ENCODE assay signal across 8 mouse cellular contexts in the genomic region with DNA sequence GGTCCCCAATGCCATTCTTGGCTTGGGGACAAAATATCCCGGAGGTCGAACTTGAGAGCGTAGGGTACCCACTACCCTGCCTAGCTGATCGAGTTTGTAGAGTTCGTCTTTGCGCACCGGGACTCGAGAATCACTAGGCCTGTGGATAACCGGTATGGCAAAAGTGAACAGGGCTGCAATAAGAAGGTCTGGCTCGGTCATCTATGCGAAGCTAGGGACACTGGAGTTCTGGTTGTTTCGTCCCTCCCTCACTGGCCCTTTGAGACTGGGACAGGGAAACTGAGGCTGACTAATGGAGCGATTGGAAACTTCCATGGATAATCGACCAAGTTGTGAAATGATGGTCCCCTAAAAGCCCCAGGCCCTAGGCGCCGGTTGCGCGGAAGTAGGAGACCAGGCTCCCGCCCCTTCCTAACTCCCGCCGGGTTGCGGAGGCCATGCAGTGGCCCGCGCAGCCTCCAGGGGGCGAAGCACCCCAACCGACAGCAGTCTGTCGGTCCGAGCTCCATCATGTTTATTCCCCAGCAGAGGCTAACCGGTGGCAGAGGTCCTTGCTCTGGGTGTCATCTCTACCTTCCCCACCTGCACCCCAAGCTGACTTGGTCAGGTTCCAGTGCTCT. TPM values are rescaled to one million over a fixed set of nuclear protein-coding genes. Genes with fewer than 3 reads are reported as not detected.
DNase-seq lines count a peak whose midpoint lies in the region; ATAC-seq and TF ChIP-seq lines count a peak whose summit lies in the region.

No protein-coding gene starts in this region.

- H3K9me3 ChIP-seq in intestine, embryonic 15.5 days = no peaks in the 10 kb centered on the region
- H3K9me3 ChIP-seq in midbrain, postnatal 0 days (ENCODE audit: low read length) = no peaks in the 10 kb centered on the region

- peak; percentile 60 for ATAC-seq in intestine, embryonic 15.5 days
- no peak for ATAC-seq in midbrain, postnatal 0 days (ENCODE audit: low FRiP score)

- H3K4me3 ChIP-seq in intestine, embryonic 15.5 days (replicated peaks) = peak overlapping the region; percentile 89
- peak overlapping the region; percentile 83 for H3K4me3 ChIP-seq in liver, adult 2 months (ENCODE audit: insufficient read depth, low read depth, low read length)
- peak overlapping the region; percentile 82 for H3K4me3 ChIP-seq in midbrain, postnatal 0 days (ENCODE audit: low read depth, low read length)

- TF ChIP-seq POLR2A in liver, adult 2 months (IDR thresholded peaks at IDR 0.05; ENCODE audit: extremely low read depth, insufficient read depth, low read length) = no peak

- peak overlapping the region; percentile 93 for H3K27ac ChIP-seq in intestine, embryonic 15.5 days
- peak overlapping the region; percentile 66 for H3K27ac ChIP-seq in liver, adult 2 months (replicated peaks; ENCODE audit: insufficient read depth, low read depth, low read length)
- H3K27ac ChIP-seq in midbrain, postnatal 0 days (ENCODE audit: low read depth, low read length) = peak overlapping the region; percentile 52

- peaks cover 2% of the 10 kb centered on the region; the same call in 1 of the 2 replicates for H3K36me3 ChIP-seq in intestine, embryonic 15.5 days
- no peaks in the 10 kb centered on the region for H3K36me3 ChIP-seq in liver, adult 2 months (ENCODE audit: control insufficient read depth, insufficient read depth, low read length)
- H3K36me3 ChIP-seq in midbrain, postnatal 0 days (ENCODE audit: insufficient read depth, low read length) = peaks cover under 1% of the 10 kb centered on the region; the same call in 1 of the 2 replicates

- peak; percentile 93 for TF ChIP-seq CTCF in liver, adult 2 months (IDR thresholded peaks at IDR 0.05; ENCODE audit: low read depth, low read length)
- peak; percentile 80 for TF ChIP-seq CTCF in midbrain, postnatal 0 days (IDR thresholded peaks at IDR 0.05)

- peak overlapping the region; percentile 61 for H3K9ac ChIP-seq in intestine, embryonic 15.5 days
- H3K9ac ChIP-seq in liver, adult 2 months (ENCODE audit: low read depth, low read length) = peak overlapping the region; percentile 44
- H3K9ac ChIP-seq in midbrain, postnatal 0 days (replicated peaks; ENCODE audit: low read length, poor library complexity, severe bottlenecking) = 0 out of 2 replicates have a peak overlapping the region, but pooled peaks have one; percentile 8

- H3K79me2 ChIP-seq in liver, adult 2 months (ENCODE audit: control insufficient read depth, insufficient read depth, low read length) = peaks cover 16% of the 10 kb centered on the region

- no peaks in the 10 kb centered on the region for H3K27me3 ChIP-seq in intestine, embryonic 15.5 days (replicated peaks)
- no peaks in the 10 kb centered on the region for H3K27me3 ChIP-seq in liver, adult 2 months (ENCODE audit: control insufficient read depth, insufficient read depth, low read length)
- H3K27me3 ChIP-seq in midbrain, postnatal 0 days (ENCODE audit: insufficient read depth, low read length) = no peaks in the 10 kb centered on the region

- WGBS in intestine, embryonic 15.5 days = under 1% methylated on average over 29 of the region's 29 CpGs
- WGBS in liver, adult 2 months = under 1% methylated on average over 29 of the region's 29 CpGs
- under 1% methylated on average over 29 of the region's 29 CpGs for WGBS in midbrain, postnatal 0 days

- peak overlapping the region; percentile 94 for H3K4me2 ChIP-seq in intestine, embryonic 15.5 days (replicated peaks)
- H3K4me2 ChIP-seq in midbrain, postnatal 0 days (ENCODE audit: low read depth, low read length, poor library complexity, severe bottlenecking) = peak overlapping the region; percentile 89

- peaks cover 37% of the 10 kb centered on the region for H3K4me1 ChIP-seq in intestine, embryonic 15.5 days (replicated peaks)
- H3K4me1 ChIP-seq in liver, adult 2 months (ENCODE audit: control insufficient read depth, insufficient read depth, low read length) = peaks cover 9% of the 10 kb centered on the region
- peaks cover 8% of the 10 kb centered on the region for H3K4me1 ChIP-seq in midbrain, postnatal 0 days (ENCODE audit: insufficient read depth, low read length)

- DNase-seq in 3T3-L1 (ENCODE audit: low read depth, low spot score) = peak; percentile 86
- peak; percentile 91 for DNase-seq in adrenal gland, adult 2 months
- DNase-seq in embryo, embryonic 11 days = peak; percentile 89
- DNase-seq in gastrocnemius, postnatal 4 days (ENCODE audit: low spot score in 2 of 2) = peak; percentile 72 to 86
- peak; percentile 60 for DNase-seq in liver, adult 2 months (ENCODE audit: extremely low read depth, low read depth, low spot score)
- peak; percentile 66 for DNase-seq in midbrain, postnatal 0 days (ENCODE audit: low spot score)
- peak; percentile 91 to 96 for DNase-seq in spleen, postnatal 4 days (ENCODE audit: low spot score in 2 of 2)

RNA-seq across cellular contexts. Expression of gene Klf16, which starts 1.1 kb away (rescaled TPM):
- total RNA-seq in adrenal gland, adult 2 months (2021) = 10 to 100 TPM in 1 of 2 experiments, 1 to 10 TPM in 1; 9.6 to 10.6 TPM
- 39.5 and 48.0 TPM in 2 replicates for polyA plus RNA-seq in adrenal gland, adult 2 months (2012; rRNA removed)
- 1 to 10 TPM; 7.5 to 8.5 TPM for total RNA-seq in gastrocnemius, postnatal 4 days (2021)
- polyA plus RNA-seq in intestine, embryonic 15.5 days (2015; fragmentation: Nextera tagmentation; extraction: Ambion mirVana) = 8.3 TPM in 2 replicates
- 0.74 and 1.3 TPM in 2 replicates for total RNA-seq in liver, adult 2 months (2014; rRNA removed)
- polyA plus RNA-seq in liver, adult 2 months (2012; rRNA removed) = 4.2 and 5.5 TPM in 2 replicates
- 13.7 and 18.1 TPM in 2 replicates for total RNA-seq in midbrain, postnatal 0 days (2014; rRNA removed)
- polyA plus RNA-seq in midbrain, postnatal 0 days (2015; fragmentation: Nextera tagmentation; extraction: Ambion mirVana) = 7.7 and 8.3 TPM in 2 replicates

RNA-seq across cellular contexts. Expression of gene Abhd17a, which starts 11.9 kb away (rescaled TPM):
- total RNA-seq in adrenal gland, adult 2 months (2021) = 100 to 1,000 TPM in 1 of 2 experiments, 10 to 100 TPM in 1; 86.5 to 104 TPM
- 613 and 625 TPM in 2 replicates for polyA plus RNA-seq in adrenal gland, adult 2 months (2012; rRNA removed)
- total RNA-seq in gastrocnemius, postnatal 4 days (2021) = 10 to 100 TPM; 79.7 to 81.6 TPM
- 95.7 and 101 TPM in 2 replicates for polyA plus RNA-seq in intestine, embryonic 15.5 days (2015; fragmentation: Nextera tagmentation; extraction: Ambion mirVana)
- total RNA-seq in liver, adult 2 months (2014; rRNA removed) = 45.7 and 59.3 TPM in 2 replicates
- polyA plus RNA-seq in liver, adult 2 months (2012; rRNA removed) = 194 and 205 TPM in 2 replicates
- total RNA-seq in midbrain, postnatal 0 days (2014; rRNA removed) = 264 and 275 TPM in 2 replicates
- polyA plus RNA-seq in midbrain, postnatal 0 days (2015; fragmentation: Nextera tagmentation; extraction: Ambion mirVana) = 152 and 157 TPM in 2 replicates

RNA-seq across cellular contexts. Expression of gene Rexo1, which starts 16.9 kb away (rescaled TPM):
- 10 to 100 TPM; 37.1 to 41.8 TPM for total RNA-seq in adrenal gland, adult 2 months (2021)
- polyA plus RNA-seq in adrenal gland, adult 2 months (2012; rRNA removed) = 88.8 and 105 TPM in 2 replicates
- total RNA-seq in gastrocnemius, postnatal 4 days (2021) = 10 to 100 TPM; 22.0 to 24.9 TPM
- 23.6 and 25.0 TPM in 2 replicates for polyA plus RNA-seq in intestine, embryonic 15.5 days (2015; fragmentation: Nextera tagmentation; extraction: Ambion mirVana)
- 4.4 and 5.5 TPM in 2 replicates for total RNA-seq in liver, adult 2 months (2014; rRNA removed)
- 28.1 and 36.8 TPM in 2 replicates for polyA plus RNA-seq in liver, adult 2 months (2012; rRNA removed)
- total RNA-seq in midbrain, postnatal 0 days (2014; rRNA removed) = 34.2 and 52.6 TPM in 2 replicates
- 26.1 and 29.8 TPM in 2 replicates for polyA plus RNA-seq in midbrain, postnatal 0 days (2015; fragmentation: Nextera tagmentation; extraction: Ambion mirVana)

RNA-seq across cellular contexts. Expression of gene Scamp4, which starts 24.4 kb away (rescaled TPM):
- total RNA-seq in adrenal gland, adult 2 months (2021) = 10 to 100 TPM; 55.9 to 68.7 TPM
- polyA plus RNA-seq in adrenal gland, adult 2 months (2012; rRNA removed) = 161 and 190 TPM in 2 replicates
- 10 to 100 TPM; 27.4 to 27.9 TPM for total RNA-seq in gastrocnemius, postnatal 4 days (2021)
- polyA plus RNA-seq in intestine, embryonic 15.5 days (2015; fragmentation: Nextera tagmentation; extraction: Ambion mirVana) = 105 and 114 TPM in 2 replicates
- total RNA-seq in liver, adult 2 months (2014; rRNA removed) = 7.6 and 11.4 TPM in 2 replicates
- polyA plus RNA-seq in liver, adult 2 months (2012; rRNA removed) = 61.2 and 63.2 TPM in 2 replicates
- 27.8 and 32.4 TPM in 2 replicates for total RNA-seq in midbrain, postnatal 0 days (2014; rRNA removed)
- 73.1 and 76.9 TPM in 2 replicates for polyA plus RNA-seq in midbrain, postnatal 0 days (2015; fragmentation: Nextera tagmentation; extraction: Ambion mirVana)

RNA-seq across cellular contexts. Expression of gene Adat3, which starts 24.4 kb away (rescaled TPM):
- 1 to 10 TPM; 2.0 to 4.0 TPM for total RNA-seq in adrenal gland, adult 2 months (2021)
- polyA plus RNA-seq in adrenal gland, adult 2 months (2012; rRNA removed) = 31.5 and 33.0 TPM in 2 replicates
- 1 to 10 TPM; 3.0 to 3.2 TPM for total RNA-seq in gastrocnemius, postnatal 4 days (2021)
- polyA plus RNA-seq in intestine, embryonic 15.5 days (2015; fragmentation: Nextera tagmentation; extraction: Ambion mirVana) = 6.4 and 6.6 TPM in 2 replicates
- 0.28 and 1.4 TPM in 2 replicates for total RNA-seq in liver, adult 2 months (2014; rRNA removed)
- polyA plus RNA-seq in liver, adult 2 months (2012; rRNA removed) = 3.3 and 5.5 TPM in 2 replicates
- 4.0 and 6.2 TPM in 2 replicates for total RNA-seq in midbrain, postnatal 0 days (2014; rRNA removed)
- polyA plus RNA-seq in midbrain, postnatal 0 days (2015; fragmentation: Nextera tagmentation; extraction: Ambion mirVana) = 4.6 and 4.9 TPM in 2 replicates

Comparison
In these comparisons a context has a peak if more than half of its experiments do, and no peak if none do; other contexts are left out.
1. H3K9ac ChIP-seq: peak in every context shown above with its lines; median percentile 61 in intestine, embryonic 15.5 days; 44 in liver, adult 2 months; 8 in midbrain, postnatal 0 days.